Mouse (Mus musculus): ENCODE data around the gene Ust.

Gene Ust

GRCm38 (mm10) chr10:8498951-8499891 lies 19.4 kb downstream of the Ust start:
- DNase-seq, result no peak

- no peak for DNase-seq
Observed at GRCm38 (mm10) chr10:8495543-8496141, 23.0 kb downstream of the Ust start.

- no peak for DNase-seq
Observed at GRCm38 (mm10) chr10:8491909-8492591, 26.6 kb downstream of the Ust start.

GRCm38 (mm10) chr10:8487388-8487787 lies 31.2 kb downstream of the Ust start:
- no peak for DNase-seq

- DNase-seq, result no peak
Observed at GRCm38 (mm10) chr10:8484487-8484886, 34.1 kb downstream of the Ust start.

GRCm38 (mm10) chr10:8482779-8483178 lies 35.8 kb downstream of the Ust start:
- DNase-seq, result no peak

GRCm38 (mm10) chr10:8479779-8480178 lies 38.8 kb downstream of the Ust start:
- no peak for DNase-seq

GRCm38 (mm10) chr10:8477936-8478335 lies 40.7 kb downstream of the Ust start:
- no peak for DNase-seq

GRCm38 (mm10) chr10:8471995-8472394 lies 46.6 kb downstream of the Ust start:
- DNase-seq, result no peak

GRCm38 (mm10) chr10:8471012-8471411 lies 47.6 kb downstream of the Ust start:
- no peak for DNase-seq

- no peak for DNase-seq
Observed at GRCm38 (mm10) chr10:8469516-8469915, 49.1 kb downstream of the Ust start.

- DNase-seq, result no peak
Observed at GRCm38 (mm10) chr10:8468651-8469386, 49.8 kb downstream of the Ust start.

- no peak for DNase-seq
Observed at GRCm38 (mm10) chr10:8465918-8466317, 52.7 kb downstream of the Ust start.

GRCm38 (mm10) chr10:8465216-8465615 lies 53.4 kb downstream of the Ust start:
- no peak for DNase-seq

- DNase-seq, result no peak
Observed at GRCm38 (mm10) chr10:8461372-8461771, 57.3 kb downstream of the Ust start.

- DNase-seq, result no peak
Observed at GRCm38 (mm10) chr10:8454711-8455110, 63.9 kb downstream of the Ust start.

GRCm38 (mm10) chr10:8447681-8448080 lies 70.9 kb downstream of the Ust start:
- DNase-seq, result no peak

- no peak for DNase-seq
Observed at GRCm38 (mm10) chr10:8446972-8447371, 71.7 kb downstream of the Ust start.

GRCm38 (mm10) chr10:8444052-8444451 lies 74.6 kb downstream of the Ust start:
- DNase-seq, result no peak

GRCm38 (mm10) chr10:8431857-8432256 lies 86.8 kb downstream of the Ust start:
- DNase-seq, result no peak

GRCm38 (mm10) chr10:8428787-8429778 lies 89.5 kb downstream of the Ust start:
- DNase-seq, result no peak
